ENCODE assay signal across 8 mouse cellular contexts in the genomic region with DNA sequence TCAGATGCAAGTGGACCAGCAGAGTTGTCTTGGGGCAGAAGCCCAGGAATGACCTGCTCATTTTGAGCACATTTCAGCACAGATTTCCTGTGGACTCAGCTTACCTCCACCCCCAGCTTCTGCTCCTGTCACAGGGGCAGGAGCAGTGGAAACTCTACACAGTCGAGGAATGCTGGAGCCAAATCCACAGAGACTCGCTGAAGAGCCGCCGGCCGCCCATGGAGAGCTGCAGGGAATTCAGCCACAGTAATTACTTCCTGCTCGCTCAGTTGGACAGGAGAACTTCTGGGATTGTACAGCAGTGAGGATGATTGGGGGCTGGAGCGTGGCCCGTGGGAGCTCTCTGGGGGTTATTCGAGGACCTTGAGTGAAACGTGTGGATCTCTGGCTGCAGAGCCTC. TPM values are rescaled to one million over a fixed set of nuclear protein-coding genes. Genes with fewer than 3 reads are reported as not detected.
DNase-seq lines count a peak whose midpoint lies in the region; ATAC-seq and TF ChIP-seq lines count a peak whose summit lies in the region.

No protein-coding gene starts in this region.

- H3K36me3 ChIP-seq in hindbrain, postnatal 0 days (ENCODE audit: insufficient read depth, low read length) = no peaks in the 10 kb centered on the region
- no peaks in the 10 kb centered on the region; the same call in 1 of the 2 replicates for H3K36me3 ChIP-seq in stomach, embryonic 15.5 days

- WGBS in hindbrain, postnatal 0 days = 9% methylated on average over 10 of the region's 10 CpGs
- WGBS in stomach, embryonic 15.5 days = 25% methylated on average over 10 of the region's 10 CpGs

- H3K27ac ChIP-seq in hindbrain, postnatal 0 days = no peak overlapping the region
- H3K27ac ChIP-seq in stomach, embryonic 15.5 days = peak overlapping the region; percentile 42

- no peak for TF ChIP-seq CTCF in hindbrain, postnatal 0 days (IDR thresholded peaks at IDR 0.05; ENCODE audit: low read depth)

- H3K4me1 ChIP-seq in hindbrain, postnatal 0 days (ENCODE audit: insufficient read depth, low read length) = peaks cover 10% of the 10 kb centered on the region; the same call in 1 of the 2 replicates
- peaks cover 58% of the 10 kb centered on the region for H3K4me1 ChIP-seq in stomach, embryonic 15.5 days

- no peak overlapping the region for H3K4me2 ChIP-seq in hindbrain, postnatal 0 days (ENCODE audit: low read depth, low read length)
- peak overlapping the region; percentile 96 for H3K4me2 ChIP-seq in stomach, embryonic 15.5 days

- peak; percentile 45 for DNase-seq in embryo, embryonic 10 days (ENCODE audit: low spot score)
- no peak for DNase-seq in embryo, embryonic 9.5 days (ENCODE audit: extremely low spot score)
- peak; percentile 39 for DNase-seq in lung, postnatal 10 days
- no peak for DNase-seq in lung, postnatal 25 days (ENCODE audit: low spot score)
- peak; percentile 26 for DNase-seq in hindbrain, postnatal 0 days (ENCODE audit: low spot score)
- DNase-seq in thymus, postnatal 14 days = no peak

- H3K27me3 ChIP-seq in hindbrain, postnatal 0 days (ENCODE audit: insufficient read depth, low read length) = peaks cover 40% of the 10 kb centered on the region
- no peaks in the 10 kb centered on the region; the same call in 1 of the 2 replicates for H3K27me3 ChIP-seq in stomach, embryonic 15.5 days (replicated peaks)

- H3K9ac ChIP-seq in hindbrain, postnatal 0 days (replicated peaks; ENCODE audit: low read length) = no peak overlapping the region
- no peak overlapping the region for H3K9ac ChIP-seq in stomach, embryonic 15.5 days

- no peak for ATAC-seq in hindbrain, postnatal 0 days
- ATAC-seq in stomach, embryonic 15.5 days (ENCODE audit: insufficient read depth, low FRiP score, low read depth) = no peak
- ATAC-seq in frontal cortex, adult (ENCODE audit: low TSS enrichment) = no peak

- H3K4me3 ChIP-seq in hindbrain, postnatal 0 days (ENCODE audit: low read length) = no peak overlapping the region
- peak overlapping the region; percentile 58; the same call in 1 of the 2 replicates for H3K4me3 ChIP-seq in stomach, embryonic 15.5 days (replicated peaks)

- no peaks in the 10 kb centered on the region for H3K9me3 ChIP-seq in hindbrain, postnatal 0 days (ENCODE audit: low read length)
- no peaks in the 10 kb centered on the region for H3K9me3 ChIP-seq in stomach, embryonic 15.5 days

RNA-seq across cellular contexts. Expression of gene Tgfbi, which starts 3.0 kb away (rescaled TPM):
- total RNA-seq in hindbrain, postnatal 0 days (2014; rRNA removed) = 4.9 and 8.6 TPM in 2 replicates
- 6.2 and 7.1 TPM in 2 replicates for polyA plus RNA-seq in hindbrain, postnatal 0 days (2015; fragmentation: Nextera tagmentation; extraction: Ambion mirVana)
- polyA plus RNA-seq in stomach, embryonic 15.5 days (2015; fragmentation: Nextera tagmentation; extraction: Ambion mirVana) = 158 and 165 TPM in 2 replicates

Comparison
In these comparisons a context has a peak if more than half of its experiments do, and no peak if none do; other contexts are left out.
1. DNase-seq: peak in embryo, embryonic 10 days (single experiment), lung, postnatal 10 days (single experiment) and hindbrain, postnatal 0 days (single experiment); none in embryo, embryonic 9.5 days (single experiment), lung, postnatal 25 days (single experiment) and thymus, postnatal 14 days (single experiment).
2. RNA of gene Tgfbi, which starts 3.0 kb away (polyA plus RNA-seq): 158 to 165 TPM in stomach, embryonic 15.5 days; 6.2 to 7.1 TPM in hindbrain, postnatal 0 days; every median in the first group is over 10 times any median in the second.